Mouse (Mus musculus) MEL-GATA-1-ER (cell line): ENCODE data around the gene Sprn.
A peak's percentile ranks its signal among the peaks of the same experiment; 100 is the strongest.
"Not testable (repeated sequence)": the region's sequence is repeated elsewhere in the genome, so short reads cannot be mapped to it uniquely, and the experiment has no call there.

ENCODE experiments used
- DNase-seq: peaks from one replicate; pipeline ENCODE4 v3.0.0-alpha.2; 2012; ENCODE audit warnings: low read depth; ENCODE audit errors: extremely low read depth

Gene Sprn

DNA sequence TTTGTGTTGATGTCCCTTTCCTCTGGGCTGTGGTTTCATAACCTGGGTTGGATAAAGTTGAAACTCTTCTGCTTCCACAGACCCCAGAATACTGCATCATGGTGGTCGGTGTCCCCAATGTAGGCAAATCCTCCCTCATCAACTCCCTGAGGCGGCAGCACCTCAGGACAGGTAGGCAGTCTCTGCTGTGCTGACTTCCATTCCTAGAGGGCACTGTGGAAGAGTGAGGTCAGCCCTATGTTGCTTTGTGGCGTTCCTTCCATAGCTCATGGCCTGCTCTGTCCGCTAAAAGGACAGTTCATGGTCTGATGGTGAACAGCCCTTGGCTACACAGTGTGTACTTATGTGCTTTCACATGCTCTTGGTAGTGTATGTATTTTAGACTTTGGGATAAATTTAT is 10.1 kb downstream of the Sprn start:
- DNase-seq, result no peak

DNA sequence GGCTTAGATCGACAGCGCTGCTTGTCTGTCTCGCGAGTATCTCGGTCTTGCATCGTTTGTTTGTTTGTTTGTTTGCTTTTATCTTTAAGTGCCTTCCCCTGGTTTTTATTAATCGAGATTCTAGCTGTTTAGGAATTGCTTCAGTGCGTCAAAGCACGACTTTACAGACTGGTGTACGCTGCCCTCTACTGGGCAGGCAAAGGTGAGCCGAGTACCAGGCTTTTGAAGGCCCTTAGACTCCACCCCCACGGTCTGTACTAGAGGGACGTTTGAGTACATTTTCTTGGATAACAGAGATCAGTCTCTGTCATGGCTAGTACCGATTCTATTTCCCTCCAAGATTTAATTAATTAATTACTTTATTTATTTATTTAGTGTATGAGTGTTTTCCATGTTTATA is 13.3 kb downstream of the Sprn start:
- peak; percentile 53 for DNase-seq

DNA sequence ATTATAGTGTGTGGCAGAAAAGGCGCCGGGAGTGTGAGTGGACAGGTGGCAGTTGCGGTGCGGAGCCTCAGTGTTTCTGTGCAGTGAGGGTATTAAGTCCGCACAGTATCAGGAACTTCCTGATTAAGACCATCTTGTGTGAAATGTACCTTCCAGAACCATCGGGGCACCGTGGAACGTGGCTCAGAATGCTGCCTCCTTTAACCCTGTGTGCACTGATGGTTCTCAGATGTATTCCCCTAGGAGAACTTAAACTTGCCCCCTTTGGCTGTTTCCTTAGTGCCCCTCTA is 16.7 kb downstream of the Sprn start:
- DNase-seq, result no peak

DNA sequence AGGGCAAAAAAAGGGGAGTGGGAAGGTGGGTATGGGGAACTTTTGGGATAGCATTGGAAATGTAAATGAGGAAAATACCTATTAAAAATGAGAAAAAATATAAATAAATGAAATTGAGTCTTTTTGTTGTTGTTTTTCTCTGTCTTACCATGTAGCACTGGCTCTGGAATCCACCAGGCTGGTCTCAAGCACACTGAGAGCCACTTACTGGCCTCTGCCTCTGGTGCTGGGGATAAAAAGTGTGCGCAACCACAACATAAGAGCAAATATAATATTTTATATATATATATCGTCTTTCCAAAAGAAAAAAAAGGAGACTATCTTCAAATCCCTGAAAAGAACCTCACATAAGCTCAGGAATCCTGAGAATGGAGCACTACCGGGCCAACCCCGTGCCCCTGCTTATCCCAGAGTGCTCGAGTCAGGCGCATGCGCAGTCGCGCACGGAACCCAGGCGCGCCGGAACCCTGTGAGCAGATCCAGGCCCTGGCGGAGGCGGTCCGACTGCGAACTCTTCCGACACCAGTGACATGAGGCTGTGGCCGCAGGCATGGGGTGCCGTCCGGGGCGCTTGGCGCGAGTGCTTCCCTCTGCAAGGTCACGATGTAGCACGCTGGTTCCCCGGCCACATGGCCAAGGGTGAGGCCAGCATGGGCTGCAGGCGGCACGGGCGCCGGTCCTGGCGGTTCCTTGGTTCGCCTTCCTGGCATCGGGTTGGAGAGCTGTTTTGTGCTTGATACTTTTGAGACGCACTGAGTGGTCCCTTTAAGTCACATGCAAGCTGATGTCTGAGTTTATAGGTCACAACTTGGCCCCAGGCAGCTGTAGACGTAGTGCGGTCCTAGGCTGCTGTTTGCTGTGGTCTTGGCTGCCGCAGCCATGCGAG is 17.3 kb downstream of the Sprn start, which contains the start of gene Mtg1:
Gene Mtg1, plus strand, starts transcription at position 430 of the 886 bp plus-strand sequence.
- peak; percentile 87 for DNase-seq

DNA sequence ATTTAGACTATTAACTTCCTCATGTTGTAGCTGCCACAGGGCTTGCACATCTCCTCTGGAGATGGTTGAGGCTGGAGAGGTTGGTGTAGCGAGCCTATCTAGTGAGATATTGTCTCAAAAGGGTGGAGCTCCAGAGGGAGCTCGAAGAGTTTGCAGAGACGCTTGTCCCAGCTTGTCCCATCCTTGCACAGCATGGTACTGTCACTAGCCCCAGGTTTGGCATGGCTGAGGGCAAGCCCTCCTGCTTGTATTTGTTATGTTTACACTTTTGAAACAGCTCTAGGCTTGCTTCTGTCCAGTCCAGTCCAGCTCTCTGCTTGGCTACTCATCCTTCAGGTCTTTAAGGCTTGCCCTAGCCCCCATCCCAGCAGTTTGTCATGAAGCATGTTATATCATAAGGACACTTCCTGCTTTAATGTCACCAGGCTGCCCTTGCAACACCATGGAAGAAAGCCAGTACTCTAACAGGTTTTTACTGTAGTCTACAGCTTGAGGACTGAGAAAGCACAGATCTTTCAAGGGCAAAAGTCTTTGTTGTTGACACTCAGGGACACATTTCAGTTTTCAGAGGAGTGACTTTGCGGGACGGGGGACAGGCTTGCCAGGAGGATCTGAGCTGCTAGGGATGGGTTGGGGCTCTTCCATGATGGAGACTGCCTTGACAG is 19.4 kb downstream of the Sprn start:
- DNase-seq, result no peak

DNA sequence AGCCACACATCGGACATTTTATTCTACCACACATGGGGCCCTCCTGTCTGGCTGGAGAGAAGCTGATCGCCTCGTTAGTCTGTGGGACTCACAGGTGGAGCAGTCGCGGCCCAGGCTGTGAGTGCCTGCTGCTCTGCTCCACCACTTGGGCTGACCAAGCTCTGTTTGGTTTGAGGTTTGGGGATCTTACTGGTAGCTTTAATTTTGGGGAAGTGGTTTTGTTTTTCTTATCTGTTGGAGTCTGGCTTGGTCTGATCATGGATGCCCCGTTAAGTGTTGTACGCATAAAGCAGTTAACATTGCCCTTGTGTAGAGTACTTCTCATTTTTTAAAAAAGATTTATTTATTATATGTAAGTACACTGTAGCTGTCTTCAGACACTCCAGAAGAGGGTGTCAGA is 20.6 kb downstream of the Sprn start:
- peak; percentile 70 for DNase-seq

DNA sequence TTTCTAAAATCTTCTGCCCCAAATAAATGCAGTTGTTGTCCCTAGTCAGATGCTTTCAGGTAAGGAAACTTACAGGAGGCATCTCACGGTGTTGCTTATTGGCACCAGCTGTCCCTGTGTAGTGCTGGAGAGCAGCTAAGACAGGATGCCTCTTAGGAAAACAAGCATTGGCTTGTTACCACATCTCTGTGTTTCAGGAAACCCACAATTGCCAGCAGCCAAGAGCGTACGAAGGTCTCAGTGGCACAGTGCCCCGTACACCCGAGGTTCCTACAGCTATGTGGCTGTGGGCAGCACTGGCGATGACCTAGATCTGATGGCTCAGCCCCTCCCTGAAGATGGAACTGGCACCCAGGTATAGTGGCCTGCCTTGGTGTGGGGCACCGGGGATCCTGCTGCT is 22.5 kb downstream of the Sprn start:
- DNase-seq, result not testable (repeated sequence)

DNA sequence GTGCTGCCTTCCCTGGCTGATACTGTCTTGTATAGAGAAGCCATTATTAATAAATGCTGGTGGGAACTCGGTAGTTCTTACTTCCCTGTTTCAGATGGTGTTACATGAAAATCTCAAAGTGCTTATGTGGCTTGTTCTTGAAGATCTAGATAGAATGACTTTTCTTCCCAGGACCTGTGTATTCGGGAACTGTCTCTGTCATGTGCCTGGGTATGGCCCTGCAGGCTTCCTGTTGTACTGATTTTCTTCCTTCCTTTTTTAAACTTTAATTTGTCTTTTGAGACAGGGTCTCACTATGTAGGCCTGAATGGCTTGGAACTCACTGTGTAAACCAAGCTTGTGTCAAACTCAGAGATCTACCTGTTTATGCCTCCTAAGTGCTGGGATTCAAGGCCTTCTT is 26.8 kb downstream of the Sprn start:
- no peak for DNase-seq

DNA sequence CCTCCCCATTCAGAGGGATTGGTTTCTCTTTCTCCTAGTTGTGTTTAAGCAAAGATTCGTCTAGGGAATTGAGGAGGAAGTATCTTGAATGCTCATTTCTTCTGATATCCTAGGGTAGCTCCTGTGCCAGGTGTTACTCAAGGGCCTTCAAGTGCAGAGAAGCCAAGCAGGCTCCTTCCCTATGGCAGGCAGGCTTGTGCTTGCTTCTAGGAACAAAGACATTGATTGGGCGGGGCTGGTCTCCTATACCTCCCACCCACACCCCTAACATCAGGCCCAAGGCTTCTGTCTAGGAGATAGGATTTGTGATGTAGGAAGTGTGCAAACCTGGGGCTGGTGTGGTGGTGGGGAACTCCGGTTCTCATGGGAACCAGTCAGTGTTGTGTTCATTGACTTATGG is 27.7 kb downstream of the Sprn start:
- DNase-seq, result no peak

DNA sequence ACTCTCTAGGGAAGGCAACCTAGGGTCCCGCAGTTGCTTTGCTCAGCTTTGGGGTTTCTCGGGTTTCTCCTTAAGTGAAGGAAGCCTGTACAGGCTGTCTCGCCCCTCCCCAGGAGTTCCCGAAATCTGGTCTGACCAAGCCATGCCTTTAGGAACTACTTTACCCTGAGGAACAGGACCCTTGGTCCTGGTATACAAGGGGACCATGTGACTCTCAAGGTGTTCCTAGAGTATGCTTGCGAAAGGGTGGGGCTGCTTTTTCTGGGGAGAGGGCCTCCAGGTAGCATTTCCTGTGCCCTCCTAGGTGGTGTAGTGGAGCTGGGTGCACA is 28.7 kb downstream of the Sprn start:
- no peak for DNase-seq

DNA sequence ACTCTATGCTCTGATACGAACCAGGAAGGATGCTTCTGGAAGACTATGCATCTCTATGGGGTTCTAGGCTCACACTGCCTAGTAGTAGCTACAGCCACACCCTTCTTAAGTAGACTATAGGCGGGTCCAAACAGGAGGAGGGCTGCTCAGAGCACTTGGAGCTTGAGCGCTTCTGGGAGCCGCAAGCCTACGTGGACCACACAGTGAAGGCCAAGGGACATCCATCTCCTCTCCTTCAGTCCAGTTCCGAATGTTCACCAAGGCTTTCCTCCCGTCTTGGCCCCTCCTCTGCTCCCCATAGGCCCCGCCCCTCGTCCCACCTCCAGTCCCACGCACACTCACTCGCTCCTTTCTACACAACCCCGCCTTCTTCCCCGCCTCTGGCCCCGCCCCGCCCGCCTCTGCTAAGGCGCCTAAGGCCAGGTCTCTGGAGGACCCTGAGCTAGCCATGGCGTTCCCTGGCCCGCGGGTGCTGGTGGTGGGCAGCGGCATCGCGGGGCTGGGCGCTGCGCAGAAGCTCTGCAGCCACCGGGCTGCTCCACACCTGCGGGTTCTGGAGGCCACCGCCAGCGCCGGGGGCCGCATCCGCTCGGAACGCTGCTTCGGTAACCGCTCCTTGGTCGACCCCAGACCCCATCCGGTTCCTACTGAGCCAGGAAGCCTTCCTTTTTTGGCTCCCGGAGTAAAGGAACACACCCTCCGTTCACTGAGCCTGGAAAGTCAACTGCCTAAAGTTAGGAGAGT is 29.2 kb downstream of the Sprn start:
- DNase-seq, result no peak

DNA sequence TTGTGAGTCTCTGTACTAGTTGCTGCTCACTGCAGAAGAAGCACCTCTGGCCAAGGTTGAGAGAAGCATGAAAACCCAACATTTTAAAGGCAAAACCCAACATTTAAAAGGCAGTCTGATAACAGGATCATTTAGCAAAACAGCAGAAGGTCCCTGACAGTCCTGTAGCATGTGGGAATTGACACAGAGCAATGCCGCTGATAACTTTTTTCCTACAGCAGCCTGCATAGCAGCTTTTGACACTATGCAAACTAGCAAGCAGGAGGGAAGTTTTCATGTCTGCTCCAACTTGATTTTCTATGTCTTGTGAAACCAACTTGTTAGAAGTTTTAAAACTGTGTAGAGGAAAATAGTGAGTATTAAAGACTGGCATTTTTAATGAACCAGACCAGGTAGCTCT is 30.3 kb downstream of the Sprn start:
- no peak for DNase-seq

DNA sequence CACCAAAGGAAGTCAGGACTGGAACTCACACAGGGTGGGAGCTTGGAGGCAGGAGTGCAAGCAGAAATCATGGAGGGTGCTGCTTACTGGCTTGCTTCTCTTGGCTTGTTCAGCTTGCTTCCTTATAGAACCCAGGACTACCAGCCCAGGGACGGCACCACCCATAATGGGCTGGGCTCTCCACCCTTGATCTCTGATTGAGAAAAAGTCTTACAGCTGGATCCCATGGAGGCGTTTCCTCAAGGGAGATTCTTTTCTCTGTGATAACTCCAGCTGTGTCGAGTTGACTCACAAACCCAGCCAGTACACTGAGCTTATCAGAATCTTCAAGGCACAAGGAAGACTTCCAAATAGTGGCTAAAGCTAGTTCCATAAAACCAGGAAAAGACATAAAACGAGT is 31.9 kb downstream of the Sprn start:
- no peak for DNase-seq

DNA sequence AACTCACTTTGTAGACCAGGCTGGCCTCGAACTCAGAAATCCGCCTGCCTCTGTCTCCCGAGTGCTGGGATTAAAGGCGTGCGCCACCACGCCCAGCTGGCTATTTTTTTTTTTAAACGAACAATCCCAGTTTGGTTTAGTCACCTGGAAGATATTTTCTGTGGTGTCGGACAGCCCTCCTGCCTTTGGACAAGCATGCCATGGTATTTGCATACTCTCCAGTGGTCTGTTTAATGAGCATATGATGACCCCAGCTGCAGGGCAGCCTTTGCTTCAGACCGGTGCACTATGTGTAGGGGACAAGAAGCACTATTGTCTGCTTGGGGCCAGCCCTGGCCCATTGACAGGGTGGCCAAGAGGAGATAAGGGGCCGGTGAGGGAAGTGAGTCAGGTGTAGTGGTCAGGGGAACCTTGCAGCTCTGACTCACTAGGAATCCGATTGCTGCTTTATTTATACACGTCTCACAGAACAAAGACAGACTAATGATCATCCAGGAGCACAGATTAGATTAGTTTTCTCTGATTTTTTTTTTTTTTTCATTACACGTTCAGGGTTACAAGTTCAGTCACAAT is 33.3 kb downstream of the Sprn start:
- no peak for DNase-seq

DNA sequence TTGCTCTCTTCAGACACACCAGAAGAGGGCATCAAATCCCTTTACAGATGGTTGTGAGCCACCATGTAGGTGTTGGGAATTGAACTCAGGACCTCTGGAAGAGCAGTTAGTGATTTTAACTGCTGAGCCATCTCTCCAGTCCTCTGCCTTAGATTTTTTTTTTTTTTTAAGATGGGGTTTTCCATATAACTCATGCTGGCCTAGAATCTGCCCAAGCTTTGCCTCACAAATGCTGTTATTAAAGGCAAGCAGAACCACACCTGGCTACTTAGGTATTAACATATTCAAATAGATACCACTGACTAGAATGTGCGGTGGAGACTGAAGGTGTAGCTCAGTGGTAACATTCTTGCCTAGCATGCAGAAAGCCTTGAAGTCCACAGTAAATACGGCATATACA is 34.2 kb downstream of the Sprn start:
- no peak for DNase-seq

DNA sequence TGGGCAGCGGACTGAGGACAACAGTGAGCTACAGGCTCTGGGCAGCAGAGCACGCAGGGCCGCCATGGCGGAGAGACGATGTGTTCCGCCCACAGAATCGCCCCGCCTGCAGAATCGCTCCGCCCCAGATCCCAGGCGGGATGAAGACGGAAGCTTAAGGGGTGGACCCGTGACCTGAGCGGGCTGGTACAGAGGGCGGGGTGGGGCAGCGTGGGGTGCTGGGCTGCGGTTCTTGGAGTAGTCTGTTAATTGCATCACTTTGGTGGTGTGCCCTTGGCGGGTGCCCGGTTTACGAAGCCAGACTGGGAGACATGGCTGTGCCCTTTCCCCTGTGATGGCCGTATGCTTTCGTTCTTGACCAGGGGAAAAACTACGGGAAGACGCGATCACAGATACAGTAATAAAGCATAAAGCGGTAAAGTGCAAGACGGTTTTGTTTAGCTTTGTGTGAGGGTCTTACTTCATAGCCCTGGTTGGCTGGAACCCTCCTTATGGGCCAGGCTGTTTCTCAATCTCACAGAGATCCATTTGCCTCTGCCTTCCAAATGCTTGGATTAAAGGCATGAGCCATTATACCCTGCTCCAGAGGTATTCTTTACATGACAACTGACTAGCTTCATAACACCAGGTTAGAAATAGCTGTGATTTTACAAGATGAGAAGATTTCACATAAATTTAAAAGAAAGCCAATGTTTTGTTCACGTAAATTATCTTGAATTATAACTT is 38.2 kb downstream of the Sprn start, which contains the start of gene Echs1:
Gene Echs1, minus strand, starts transcription at position 148 of the 726 bp plus-strand sequence.
- peak; percentile 68 for DNase-seq

DNA sequence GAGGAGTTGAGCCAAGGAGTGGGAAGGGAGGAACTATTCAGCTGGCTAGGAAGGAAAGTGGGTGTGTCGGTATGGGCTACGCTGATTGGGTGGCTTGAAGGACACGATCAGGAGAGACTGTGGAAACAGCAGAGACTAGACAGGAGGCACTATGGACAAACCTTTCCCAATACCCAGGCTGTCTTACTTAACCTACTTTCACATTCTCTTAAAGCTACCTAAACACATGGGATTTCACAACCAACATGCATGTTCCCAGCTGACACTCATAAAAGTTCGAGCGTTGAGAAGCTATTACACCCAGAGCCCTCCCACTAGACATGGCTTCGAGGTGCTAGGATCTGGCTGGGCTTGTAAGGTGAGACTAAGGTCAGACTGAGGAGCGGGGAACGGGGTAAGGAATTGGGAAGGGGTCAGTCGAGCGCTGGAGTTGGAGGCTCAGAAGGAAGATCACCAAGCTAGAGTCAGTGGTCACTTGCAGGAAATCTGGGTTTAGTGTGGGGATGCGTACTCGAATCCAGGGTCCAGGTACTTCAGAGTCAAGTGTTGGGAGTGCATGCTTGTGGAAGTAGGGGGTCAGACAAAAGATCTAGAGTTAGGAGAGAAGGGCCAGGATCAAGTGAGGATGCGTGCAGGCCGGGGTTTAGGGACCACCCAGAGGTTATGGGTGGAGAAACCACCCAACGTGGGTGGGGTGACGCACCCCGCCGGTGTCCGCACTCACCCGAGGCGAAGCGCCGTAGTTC is 38.9 kb downstream of the Sprn start, which contains the start of gene Paox:
Gene Paox, plus strand, starts transcription at position 217 of the 746 bp plus-strand sequence.
- DNase-seq, result no peak

DNA sequence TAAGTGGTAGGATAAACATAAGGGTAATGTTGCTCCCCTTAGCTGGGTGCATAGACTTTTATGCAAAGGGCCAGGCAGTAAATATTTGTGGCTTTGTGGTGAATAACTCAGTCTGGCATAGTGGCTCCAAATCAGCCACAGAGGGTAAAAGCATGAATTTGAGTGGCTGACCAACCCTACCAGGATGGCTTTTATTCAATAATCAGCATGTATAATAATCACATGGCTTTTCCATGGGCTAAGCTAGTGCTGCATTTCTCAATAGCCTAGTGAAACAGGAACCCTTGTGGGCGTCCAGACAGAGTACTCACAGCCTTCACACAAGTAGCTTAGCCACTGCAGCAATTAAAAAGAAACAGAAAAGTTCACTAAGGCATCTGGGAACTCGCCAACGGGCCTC is 42.7 kb downstream of the Sprn start:
- no peak for DNase-seq

DNA sequence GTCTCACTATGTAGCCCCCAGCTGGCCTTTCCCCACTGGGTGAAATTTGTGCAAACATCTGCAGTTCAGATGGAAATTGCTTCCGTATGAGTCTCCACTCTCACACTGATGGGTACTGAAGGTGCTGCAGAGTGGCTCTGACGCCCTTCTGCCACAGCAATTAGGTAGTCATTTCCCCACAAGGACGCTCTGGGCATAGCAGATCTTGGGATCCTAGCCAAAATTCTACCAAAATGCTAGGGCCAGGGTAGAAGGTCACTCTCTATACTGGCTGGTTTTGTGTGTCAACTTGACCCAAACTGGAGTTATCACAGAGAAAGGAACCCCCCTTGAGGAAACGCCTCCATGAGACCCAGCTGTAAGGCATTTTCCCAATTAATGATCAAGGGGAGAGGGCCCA is 50.7 kb downstream of the Sprn start:
- DNase-seq, result no peak

DNA sequence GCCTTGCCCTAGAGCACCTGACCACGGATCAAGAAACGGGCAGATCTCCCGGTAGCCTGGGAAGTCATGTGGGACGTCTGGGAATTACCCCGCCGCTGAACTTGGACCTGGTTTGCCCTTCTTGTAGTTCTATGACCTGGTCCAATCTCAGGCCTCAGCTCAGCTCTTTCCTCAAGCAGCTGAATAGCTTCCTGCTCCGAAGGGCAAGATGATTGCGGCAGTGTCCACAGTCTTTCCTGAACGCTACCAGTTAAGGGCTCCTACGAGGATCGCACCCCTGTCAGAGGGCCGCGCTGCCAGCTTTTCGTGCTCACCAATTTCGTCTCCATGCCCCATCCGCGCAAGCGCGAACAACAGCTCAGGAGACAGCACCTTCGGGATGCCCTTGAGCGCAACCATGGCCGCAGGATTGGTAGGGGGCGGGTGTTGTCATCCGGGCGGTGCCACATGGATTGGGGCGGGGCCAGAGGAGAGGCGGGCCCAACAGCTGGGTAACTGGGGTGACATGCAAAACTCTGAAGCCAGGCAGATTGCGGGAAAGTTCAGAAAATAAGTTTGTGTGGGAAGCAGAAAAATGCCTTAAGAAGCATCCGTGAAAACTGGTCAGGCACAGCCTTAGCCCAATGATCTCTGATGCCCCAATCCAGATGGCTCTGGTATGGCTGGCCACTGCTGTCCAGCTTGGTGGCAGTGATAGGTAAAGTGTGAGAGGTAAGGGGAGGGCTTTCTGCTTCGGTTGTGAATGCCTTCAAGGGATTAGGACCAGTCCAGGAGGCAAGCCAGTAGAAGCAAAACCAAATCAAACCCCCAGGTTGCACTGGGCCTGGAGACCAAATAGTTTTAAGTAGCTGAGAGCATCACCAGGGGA is 52.5 kb downstream of the Sprn start, which contains the start of gene Fuom:
Gene Fuom, minus strand, starts transcription at position 449 of the 868 bp plus-strand sequence.
- DNase-seq, result peak; percentile 41
